Mouse (Mus musculus) kidney, postnatal 14 days (tissue): ENCODE data around the gene Ddost.

Source experiments
- DNase-seq: peaks from one replicate; pipeline ENCODE4 v3.0.0; 2022; ENCODE audit warnings: mixed read lengths

Ddost gene

DNA sequence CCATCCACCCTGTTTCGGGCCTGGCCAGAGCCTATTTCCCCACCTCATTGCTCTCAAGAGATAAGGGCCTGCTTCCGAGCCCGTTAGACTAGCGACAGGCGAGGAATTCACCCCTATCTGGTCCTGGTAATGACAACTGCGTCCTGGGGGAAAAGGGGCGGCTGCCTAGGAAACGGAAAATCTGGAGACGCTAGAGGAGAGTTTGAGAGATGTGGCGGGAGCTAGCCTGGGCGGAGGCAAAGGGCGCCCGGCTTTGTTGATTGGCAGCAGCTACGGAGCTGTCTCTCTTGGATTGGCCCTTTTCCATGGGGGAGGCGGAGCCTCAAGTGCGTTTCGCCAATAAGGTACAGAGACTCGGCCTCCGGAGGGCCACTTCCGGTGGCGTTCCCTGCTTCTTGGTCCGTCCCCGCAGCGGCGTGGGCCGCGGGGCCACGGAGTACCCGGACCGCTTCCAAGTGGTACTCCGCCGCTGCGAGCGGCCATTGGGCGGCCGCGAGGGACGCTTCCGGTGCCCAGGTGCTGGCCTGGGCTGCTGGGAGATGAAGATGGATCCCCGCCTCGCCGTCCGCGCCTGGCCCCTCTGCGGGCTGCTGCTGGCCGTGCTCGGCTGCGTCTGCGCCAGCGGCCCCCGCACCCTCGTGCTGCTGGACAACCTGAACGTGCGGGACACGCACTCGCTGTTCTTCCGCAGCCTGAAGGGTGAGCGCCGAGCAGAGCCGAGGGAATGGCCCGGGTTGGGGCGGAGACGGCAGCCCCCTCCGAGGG is at the start of gene Ddost:
Gene Ddost, plus strand, starts transcription at position 391 of the 765 bp plus-strand sequence.
- DNase-seq, result peak; percentile 99

DNA sequence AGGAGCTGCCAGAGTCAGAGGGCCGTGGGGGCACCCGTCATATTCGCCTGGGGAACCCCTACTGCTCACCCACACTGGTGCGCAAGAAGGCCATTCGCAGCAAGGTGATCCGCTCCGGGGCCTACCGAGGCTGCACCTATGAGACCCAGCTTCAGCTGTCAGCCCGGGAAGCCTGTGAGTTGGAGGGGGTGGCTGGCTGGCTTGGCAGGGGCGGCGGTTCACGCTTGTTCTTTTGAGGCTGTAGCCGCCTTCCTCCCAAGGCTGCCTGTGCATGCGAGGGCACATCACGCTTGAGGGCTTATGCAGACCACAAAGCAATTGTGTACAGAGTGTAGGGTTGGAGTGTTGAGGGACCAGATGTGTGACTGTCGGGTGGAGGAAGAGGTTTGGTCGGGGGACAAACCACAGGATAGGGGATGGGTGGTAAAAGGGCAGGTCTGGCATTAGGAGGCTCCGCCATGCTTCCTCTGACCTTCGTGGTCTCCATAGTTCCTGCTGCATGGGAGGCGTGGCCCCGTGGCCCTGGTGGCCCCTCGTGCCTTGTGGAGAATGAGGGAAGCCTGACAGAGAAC is 47.3 kb upstream of the Ddost start:
- no peak for DNase-seq

GRCm38 (mm10) chr4:138258663-138259062 is 45.9 kb upstream of the Ddost start:
- DNase-seq, result no peak

DNA sequence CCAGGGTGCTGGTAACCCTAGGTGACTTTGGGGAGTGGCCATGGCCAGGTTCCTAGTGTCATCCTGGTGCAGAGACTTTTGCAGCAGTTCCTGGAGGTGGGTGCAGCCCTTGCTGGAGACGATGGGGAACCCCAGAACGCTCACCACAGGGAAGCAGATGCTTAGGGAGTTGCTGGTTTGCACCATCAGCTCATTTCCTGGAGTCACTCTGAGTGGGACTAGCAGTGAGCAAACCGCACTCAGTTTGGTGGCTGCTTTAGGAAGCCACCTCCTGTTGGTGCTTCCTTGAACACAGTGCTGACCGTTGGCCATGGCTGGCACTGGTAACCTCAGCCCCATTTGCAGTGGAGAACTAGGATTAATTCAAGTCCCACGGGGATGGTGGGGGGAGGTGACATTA is 45.0 kb upstream of the Ddost start:
- DNase-seq, result no peak

- peak; percentile 92 for DNase-seq
Observed at GRCm38 (mm10) chr4:138261843-138262681, 42.5 kb upstream of the Ddost start.

- DNase-seq, result no peak
Observed at GRCm38 (mm10) chr4:138267869-138268268, 36.7 kb upstream of the Ddost start.

DNA sequence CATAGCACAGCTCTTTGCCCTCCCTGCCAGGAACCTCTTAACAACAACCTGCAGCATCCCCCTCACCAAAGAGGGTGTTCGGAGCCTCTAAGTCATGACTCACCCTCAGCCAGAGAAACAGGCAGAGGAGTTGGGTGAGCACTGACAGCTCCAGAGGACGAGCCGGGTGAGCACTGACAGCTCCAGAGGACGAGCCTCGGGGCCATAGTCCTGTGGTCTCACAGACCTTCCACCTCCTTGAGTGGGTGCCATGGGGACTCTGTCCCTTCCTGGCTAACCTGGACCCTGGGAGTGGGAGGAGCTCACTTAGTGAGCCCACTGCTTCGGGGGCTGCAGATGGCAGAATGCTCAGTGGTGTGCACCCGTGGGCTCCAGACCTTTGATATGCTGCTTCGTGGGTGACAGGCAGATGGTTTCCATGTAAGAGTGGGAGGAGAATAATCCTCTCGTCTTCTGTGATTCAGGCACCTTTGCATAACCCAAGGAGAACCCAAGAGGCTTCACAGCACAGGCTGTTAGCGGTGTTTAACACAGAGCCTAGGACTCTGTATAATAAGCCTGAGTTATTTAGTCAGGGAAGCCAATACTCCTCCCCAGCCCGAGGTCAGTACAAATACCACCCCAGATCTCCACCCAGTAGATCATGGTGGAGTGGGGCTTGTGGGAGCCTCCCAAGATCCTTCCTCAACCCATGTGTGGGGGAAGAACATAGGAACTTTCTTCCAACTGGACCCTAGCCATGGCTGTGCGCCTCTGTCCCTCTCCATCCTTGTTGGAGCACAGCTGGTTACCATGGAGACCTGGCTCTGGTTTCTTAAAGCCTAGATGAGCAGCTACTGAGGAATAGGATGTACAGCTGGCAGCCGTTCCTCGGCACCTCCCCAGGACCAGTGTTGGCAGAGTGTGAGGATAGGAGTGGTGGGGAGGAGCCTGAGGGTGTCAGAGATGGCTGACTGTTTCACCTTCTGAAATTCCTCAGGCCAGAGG is 32.2 kb upstream of the Ddost start:
- DNase-seq, result no peak

- no peak for DNase-seq
Observed at GRCm38 (mm10) chr4:138278346-138278745, 26.2 kb upstream of the Ddost start.

DNA sequence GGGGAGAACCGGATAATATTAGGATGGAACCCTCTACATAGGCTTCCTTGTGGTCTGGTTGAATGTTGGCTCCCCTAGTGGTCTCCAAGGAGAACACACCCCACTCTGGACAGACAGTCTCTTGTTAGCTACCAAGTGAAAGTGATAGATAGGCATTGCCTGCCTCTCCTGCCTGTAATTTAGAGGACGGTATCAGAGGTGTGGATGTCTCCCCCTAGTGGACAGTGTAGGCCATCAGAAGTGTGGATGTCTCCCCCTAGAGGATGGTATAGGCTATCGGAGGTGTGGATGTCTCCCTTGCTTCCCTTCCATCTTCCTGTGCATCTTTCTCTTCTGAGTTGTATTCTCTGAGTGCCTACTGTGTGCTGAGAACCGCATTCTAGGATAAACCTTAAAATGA is 21.7 kb upstream of the Ddost start:
- DNase-seq, result peak; percentile 67

DNA sequence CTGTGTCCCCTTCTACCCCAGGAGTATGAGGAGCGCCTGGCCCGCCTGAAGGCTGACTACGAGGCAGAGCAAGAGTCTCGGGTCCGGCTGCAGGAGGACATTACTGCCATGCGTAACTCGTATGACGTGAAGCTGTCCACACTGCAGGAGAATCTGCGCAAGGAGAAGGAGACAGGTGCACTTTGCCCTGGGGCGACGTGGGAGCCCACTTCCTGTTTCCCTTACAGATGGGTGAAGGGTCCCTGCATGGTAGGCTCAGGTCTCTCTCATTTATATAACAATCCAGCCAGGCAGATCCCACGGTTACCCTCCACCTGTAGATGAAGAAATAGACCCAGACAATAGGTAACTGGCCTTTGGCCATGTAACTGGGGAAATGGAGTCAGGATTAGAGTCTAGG is 18.1 kb upstream of the Ddost start:
- DNase-seq, result no peak

DNA sequence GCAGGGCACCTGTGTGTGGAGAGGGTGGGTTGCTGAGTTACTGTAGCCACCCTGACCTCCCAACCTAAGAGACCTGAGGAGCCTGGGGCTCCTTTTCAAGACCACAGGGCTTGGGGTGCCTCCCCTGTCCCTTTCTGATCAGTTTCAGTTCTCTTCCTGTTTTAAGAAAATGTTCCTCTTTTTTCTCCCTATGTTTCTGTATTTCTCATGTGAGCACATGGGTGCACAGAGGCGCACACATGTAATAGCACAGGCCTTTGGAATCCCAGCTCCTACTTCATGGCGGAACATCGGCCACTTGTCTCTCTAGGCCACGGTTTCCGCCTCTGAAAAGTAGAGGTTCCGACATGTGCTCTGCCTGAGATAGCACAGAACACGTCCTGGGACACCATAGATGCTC is 15.8 kb upstream of the Ddost start:
- DNase-seq, result no peak

DNA sequence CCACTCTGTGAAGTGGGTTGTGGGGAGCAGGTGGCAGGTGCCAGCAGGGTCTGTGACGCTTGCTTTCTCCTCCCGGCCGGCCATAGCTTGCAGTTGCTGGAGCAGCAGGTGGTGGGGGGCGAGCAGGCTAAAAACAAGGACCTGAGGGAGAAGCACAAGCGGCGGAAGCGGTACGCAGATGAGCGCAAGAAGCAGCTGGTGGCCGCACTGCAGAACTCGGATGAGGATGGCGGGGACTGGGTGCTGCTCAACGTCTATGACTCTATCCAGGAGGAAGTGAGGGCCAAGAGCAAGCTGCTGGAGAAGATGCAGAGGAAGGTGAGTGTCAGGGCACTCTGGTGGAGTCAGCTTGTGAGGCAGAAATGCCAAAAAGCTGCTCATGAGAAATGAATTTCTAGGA is 12.5 kb upstream of the Ddost start:
- DNase-seq, result no peak

GRCm38 (mm10) chr4:138293261-138293948 is 11.1 kb upstream of the Ddost start:
- no peak for DNase-seq

DNA sequence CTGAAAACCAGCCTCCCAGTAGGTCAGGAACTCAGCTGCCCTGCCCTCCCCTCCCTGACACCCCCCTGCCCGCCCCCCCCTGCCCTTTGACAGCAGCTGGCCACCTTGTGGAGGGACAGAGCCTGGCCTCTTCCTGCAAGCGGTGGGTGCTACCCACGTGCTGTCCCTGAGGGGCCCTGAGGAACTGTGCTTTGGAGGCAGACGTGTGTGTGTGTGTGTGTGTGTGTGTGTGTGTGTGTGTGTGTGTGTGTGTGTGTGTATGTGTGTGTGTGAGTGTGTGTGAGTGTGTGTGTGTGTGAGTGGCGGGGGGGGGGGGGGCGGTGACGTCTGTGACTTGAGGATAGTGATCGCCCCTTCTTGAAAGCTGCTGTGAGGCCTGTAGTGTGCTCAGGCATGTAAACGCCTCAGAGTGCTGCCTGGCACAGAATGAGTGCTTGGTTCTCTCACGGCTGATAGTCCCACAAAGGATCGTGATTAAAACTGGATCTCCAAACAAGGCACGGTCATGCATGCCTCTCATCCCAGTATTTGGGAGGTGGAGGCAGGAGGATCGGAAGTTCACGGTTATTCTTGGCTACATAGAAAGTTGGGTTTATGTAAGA is 10.5 kb upstream of the Ddost start:
- DNase-seq, result no peak

GRCm38 (mm10) chr4:138301271-138301780 is 3.2 kb upstream of the Ddost start:
- DNase-seq, result no peak

DNA sequence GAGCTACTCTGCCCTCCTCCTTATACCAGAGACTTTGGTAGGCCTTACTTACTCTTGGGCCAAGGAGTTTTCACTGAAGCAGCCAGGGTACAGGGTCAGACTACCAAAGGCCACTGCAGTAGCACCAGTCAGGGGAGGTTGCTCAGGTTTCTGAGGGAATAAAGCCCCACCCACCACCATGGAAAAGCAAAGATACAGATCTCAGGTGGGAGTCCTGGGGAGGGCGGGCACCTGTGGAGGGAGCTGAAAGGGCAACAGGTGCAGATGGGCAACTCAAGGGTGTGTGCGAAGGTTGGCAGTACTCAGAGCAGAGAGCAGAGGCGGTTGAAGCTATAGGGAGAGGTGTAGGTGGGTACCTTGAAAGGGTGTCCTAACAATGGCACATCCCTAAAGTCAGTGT is 1.5 kb upstream of the Ddost start:
- DNase-seq, result no peak

GRCm38 (mm10) chr4:138303742-138304141 is 788 bp upstream of the Ddost start:
- DNase-seq, result no peak

DNA sequence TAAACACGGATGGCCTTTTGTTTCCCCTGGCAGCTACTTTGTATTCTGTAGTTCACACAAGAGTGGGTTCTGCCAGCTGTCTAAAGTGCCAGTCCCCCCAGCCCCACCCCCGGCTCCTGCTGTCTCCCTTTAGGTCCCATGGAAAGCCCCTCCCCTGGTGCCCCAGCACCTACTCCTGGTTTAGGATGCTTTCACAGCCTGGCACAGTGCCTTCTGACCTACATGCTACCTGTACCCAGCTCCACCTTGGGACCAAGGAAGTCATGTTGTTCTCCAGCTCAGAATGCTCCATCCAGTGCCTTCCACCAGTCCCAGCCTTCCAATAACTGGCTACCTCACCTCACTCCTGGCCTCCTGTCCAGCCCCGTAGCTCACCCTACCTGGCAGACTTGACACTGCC is 2.5 kb downstream of the Ddost start:
- no peak for DNase-seq

DNA sequence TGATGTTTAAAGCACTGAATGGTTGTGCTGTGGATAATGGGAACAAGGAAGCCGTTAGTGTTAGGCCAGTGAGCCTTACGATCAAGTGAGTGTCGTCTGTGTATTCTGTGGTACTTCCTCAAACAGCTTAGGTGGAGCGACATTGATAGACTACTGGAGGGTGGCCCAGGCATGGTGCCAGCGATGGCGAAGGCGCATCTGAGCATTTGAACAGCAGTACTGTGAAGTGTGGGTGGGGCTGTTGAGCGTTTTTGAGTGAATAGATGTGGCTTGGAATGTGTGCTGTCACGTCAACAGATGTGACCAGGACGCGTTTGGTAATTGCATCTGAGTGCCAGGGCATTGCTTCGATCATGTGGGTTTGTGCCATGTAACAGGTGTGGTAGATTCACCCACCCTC is 3.2 kb downstream of the Ddost start:
- no peak for DNase-seq

DNA sequence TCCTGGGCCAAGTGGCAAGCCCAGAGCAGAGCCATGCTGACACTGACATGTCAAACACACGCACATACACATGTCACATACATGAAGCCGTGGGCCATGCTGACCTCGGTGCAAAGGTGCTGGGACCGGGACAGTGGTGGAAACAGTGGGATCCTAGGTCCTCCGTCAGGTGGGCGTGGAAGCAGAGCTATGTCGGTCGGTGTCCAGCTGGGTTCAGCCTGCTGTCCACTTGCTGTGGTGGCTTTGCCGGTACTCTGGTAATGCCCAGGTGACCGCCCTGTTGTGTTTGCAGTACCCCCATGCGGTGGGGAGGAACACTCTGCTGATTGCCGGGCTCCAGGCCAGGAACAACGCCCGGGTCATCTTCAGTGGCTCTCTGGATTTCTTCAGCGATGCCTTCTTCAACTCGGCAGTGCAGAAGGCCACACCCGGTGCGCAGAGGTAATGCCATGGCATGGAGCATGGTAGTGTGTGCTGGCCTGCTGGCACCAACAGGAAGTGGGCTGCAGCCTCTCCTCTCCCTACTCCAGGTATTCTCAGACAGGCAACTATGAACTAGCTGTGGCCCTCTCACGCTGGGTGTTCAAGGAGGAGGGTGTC is 5.9 kb downstream of the Ddost start:
- no peak for DNase-seq

DNA sequence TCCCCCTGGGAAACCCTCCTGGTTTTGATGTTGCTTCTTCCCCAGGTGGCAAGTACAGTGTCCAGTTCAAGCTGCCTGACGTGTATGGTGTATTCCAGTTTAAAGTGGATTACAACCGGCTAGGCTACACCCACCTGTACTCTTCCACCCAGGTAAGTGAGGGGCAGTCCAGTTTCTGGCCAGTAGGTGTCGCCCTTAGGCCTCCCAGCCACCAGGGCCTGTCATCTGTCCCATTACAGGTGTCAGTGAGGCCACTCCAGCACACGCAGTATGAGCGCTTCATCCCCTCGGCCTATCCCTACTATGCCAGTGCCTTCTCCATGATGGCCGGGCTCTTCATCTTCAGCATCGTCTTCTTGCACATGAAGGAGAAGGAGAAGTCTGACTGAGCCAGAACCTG is 7.1 kb downstream of the Ddost start:
- DNase-seq, result peak; percentile 76
